Mouse (Mus musculus) kidney, embryonic 15.5 days (tissue): ENCODE data around the gene Rad51. TPM values are rescaled to one million over a fixed set of nuclear protein-coding genes. Genes with fewer than 3 reads are reported as not detected.

Experiments
- ATAC-seq: fragments of 200-750 bp; cut with Nextera tagmentation; replicated peaks from 2 replicates; pipeline ENCODE4 v1.8.0; 2017; ENCODE audit warnings: moderate TSS enrichment; ENCODE audit not compliant: low FRiP score
- H3K27ac ChIP-seq: fragments of 300-500 bp; sonication (generic); 2 replicates; pipeline ENCODE4 v1.5.1; 2015; ENCODE audit warnings: mild to moderate bottlenecking, inconsistent platforms
- H3K27me3 ChIP-seq: fragments of 300-500 bp; sonication (generic); 2 replicates; pipeline ENCODE4 v1.6.1; 2015; ENCODE audit warnings: inconsistent platforms
- H3K36me3 ChIP-seq: fragments of 300-500 bp; sonication (generic); 2 replicates; pipeline ENCODE4 v1.6.1; 2015; ENCODE audit warnings: inconsistent platforms
- H3K4me1 ChIP-seq: fragments of 300-500 bp; sonication (generic); 2 replicates; pipeline ENCODE4 v1.6.1; 2015; ENCODE audit warnings: inconsistent platforms
- H3K4me2 ChIP-seq: fragments of 300-500 bp; sonication (generic); 2 replicates; pipeline ENCODE4 v1.6.1; 2015; ENCODE audit warnings: moderate library complexity, mild to moderate bottlenecking, inconsistent platforms
- H3K4me3 ChIP-seq: fragments of 300-500 bp; sonication (generic); replicated peaks from 2 replicates; pipeline ENCODE4 v1.5.1; 2015; ENCODE audit warnings: mild to moderate bottlenecking, inconsistent platforms
- H3K9ac ChIP-seq: fragments of 300-500 bp; sonication (generic); 2 replicates; pipeline ENCODE4 v1.6.1; 2015; ENCODE audit warnings: mild to moderate bottlenecking, inconsistent platforms
- H3K9me3 ChIP-seq: fragments of 300-500 bp; sonication (generic); replicated peaks from 2 replicates; pipeline ENCODE4 v1.6.1; 2016; ENCODE audit warnings: inconsistent platforms
- WGBS: fragments of 180-500 bp; shearing (Covaris S2); methylation state at CpG from one replicate; pipeline ENCODE4 v1.1.7; 2015; ENCODE audit warnings: mixed read lengths; 5-methylcytosine and 5-hydroxymethylcytosine counted together
- polyA plus RNA-seq: library from polyadenylated mRNA; unstranded; fragments of >200 nt; fragmentation: Nextera tagmentation; extraction: Ambion mirVana; gene quantifications from 2 replicates; pipeline ENCODE4 v1.2.1, GENCODE M21; 2015

The Rad51 gene
- polyA plus RNA-seq, 1 experiment from 2014 or later = 49.7 TPM

GRCm38 (mm10) chr2:119147775-119148174 is 35.2 kb downstream of the Rad51 start:
- Histone ChIP-seq H3K4me3 (no peak overlapping the region), H3K27ac (peak overlapping the region; percentile 43), H3K4me2 (0 out of 2 replicates have a peak overlapping the region, but pooled peaks have one; percentile 17), H3K9ac (no peak overlapping the region), H3K27me3 (no peaks in the 10 kb centered on the region), H3K4me1 (peaks cover 5% of the 10 kb centered on the region; the same call in 1 of the 2 replicates), H3K36me3 (peaks cover 97% of the 10 kb centered on the region), H3K9me3 (no peaks in the 10 kb centered on the region)
- 75% methylated on average over 8 of the region's 8 CpGs for WGBS
- ATAC-seq = no peak

- H3K4me1 ChIP-seq = peaks cover 14% of the 10 kb centered on the region
- H3K4me2 ChIP-seq = no peak overlapping the region
- 86% methylated on average over 6 of the region's 6 CpGs for WGBS
- no peak overlapping the region for H3K9ac ChIP-seq
- no peak overlapping the region for H3K4me3 ChIP-seq
- ATAC-seq = no peak
- H3K36me3 ChIP-seq = peaks cover 71% of the 10 kb centered on the region
- H3K27ac ChIP-seq = no peak overlapping the region
- no peaks in the 10 kb centered on the region for H3K27me3 ChIP-seq
- H3K9me3 ChIP-seq = no peaks in the 10 kb centered on the region
These were observed 39.7 kb downstream of the Rad51 start for GRCm38 (mm10) chr2:119152255-119152654.

- no peak overlapping the region for H3K4me2 ChIP-seq
- no peaks in the 10 kb centered on the region for H3K27me3 ChIP-seq
- H3K36me3 ChIP-seq = peaks cover 47% of the 10 kb centered on the region
- no peak overlapping the region for H3K9ac ChIP-seq
- no peaks in the 10 kb centered on the region for H3K9me3 ChIP-seq
- ATAC-seq = no peak
- H3K4me3 ChIP-seq = no peak overlapping the region
- WGBS = 90% methylated on average over 2 of the region's 2 CpGs
- peaks cover 18% of the 10 kb centered on the region for H3K4me1 ChIP-seq
- no peak overlapping the region for H3K27ac ChIP-seq
These were observed 42.1 kb downstream of the Rad51 start for GRCm38 (mm10) chr2:119154683-119155082.

- H3K4me3 ChIP-seq = peak overlapping the region; percentile 94
- H3K4me1 ChIP-seq = peaks cover 18% of the 10 kb centered on the region
- 73% methylated on average over 9 of the region's 9 CpGs for WGBS
- H3K9ac ChIP-seq = no peak overlapping the region
- H3K4me2 ChIP-seq = peak overlapping the region; percentile 88
- peaks cover 40% of the 10 kb centered on the region for H3K36me3 ChIP-seq
- no peak; the same call in 1 of the 2 replicates for ATAC-seq
- H3K9me3 ChIP-seq = no peaks in the 10 kb centered on the region
- H3K27ac ChIP-seq = no peak overlapping the region
- no peaks in the 10 kb centered on the region for H3K27me3 ChIP-seq
These were observed 42.8 kb downstream of the Rad51 start for GRCm38 (mm10) chr2:119155388-119155787.

GRCm38 (mm10) chr2:119156081-119156680 is 43.6 kb downstream of the Rad51 start:
- H3K36me3 ChIP-seq = peaks cover 32% of the 10 kb centered on the region
- peaks cover 18% of the 10 kb centered on the region for H3K4me1 ChIP-seq
- 4% methylated on average over 34 of the region's 34 CpGs for WGBS
- peak overlapping the region; percentile 75 for H3K27ac ChIP-seq
- H3K9me3 ChIP-seq = no peaks in the 10 kb centered on the region
- H3K9ac ChIP-seq = peak overlapping the region; percentile 86
- no peaks in the 10 kb centered on the region for H3K27me3 ChIP-seq
- peak overlapping the region; percentile 94 for H3K4me3 ChIP-seq
- H3K4me2 ChIP-seq = peak overlapping the region; percentile 88
- no peak; the same call in none of the 2 replicates for ATAC-seq

- Histone ChIP-seq H3K9me3 (no peaks in the 10 kb centered on the region), H3K4me2 (peak within 1 kb of the TSS; percentile 88), H3K4me1 (peaks cover 18% of the 10 kb centered on the region), H3K27me3 (0 out of 2 replicates have a peak, but pooled peaks cover 3% of the 10 kb centered on the region), H3K4me3 (peak within 1 kb of the TSS; percentile 94), H3K36me3 (peaks cover 25% of the 10 kb centered on the region), H3K27ac (peak within 1 kb of the TSS; percentile 75), H3K9ac (peak within 1 kb of the TSS; percentile 86)
- ATAC-seq = peak; percentile 88
- WGBS = 1% methylated on average over 57 of the region's 57 CpGs
These were observed 44.3 kb downstream of the Rad51 start, which contains the start of gene Rmdn3 for GRCm38 (mm10) chr2:119156681-119157572. Gene Rmdn3 (minus strand): TSS chr2:119157034.

- Histone ChIP-seq H3K9me3 (no peaks in the 10 kb centered on the region), H3K4me2 (peak overlapping the region; percentile 88; the same call in 1 of the 2 replicates), H3K27me3 (0 out of 2 replicates have a peak, but pooled peaks cover 4% of the 10 kb centered on the region), H3K9ac (no peak overlapping the region), H3K27ac (no peak overlapping the region), H3K36me3 (peaks cover 16% of the 10 kb centered on the region), H3K4me3 (no peak overlapping the region), H3K4me1 (peaks cover 18% of the 10 kb centered on the region)
- ATAC-seq = no peak
These were observed 45.2 kb downstream of the Rad51 start for GRCm38 (mm10) chr2:119157836-119158235.

- no peak for ATAC-seq
- H3K27ac ChIP-seq = peak overlapping the region; percentile 59
These were observed 48.7 kb downstream of the Rad51 start for GRCm38 (mm10) chr2:119161247-119161646.

GRCm38 (mm10) chr2:119163135-119163534 is 50.5 kb downstream of the Rad51 start:
- ATAC-seq = no peak
- WGBS = 58% methylated on average over 3 of the region's 3 CpGs

More at GRCm38 (mm10) chr2:119161247-119161646, 48.7 kb downstream of the Rad51 start:
- no peaks in the 10 kb centered on the region for H3K36me3 ChIP-seq
- 39% methylated on average over 2 of the region's 2 CpGs for WGBS
- no peak overlapping the region for H3K4me2 ChIP-seq
- H3K9me3 ChIP-seq = no peaks in the 10 kb centered on the region
- no peak overlapping the region for H3K9ac ChIP-seq
- H3K4me3 ChIP-seq = no peak overlapping the region
- H3K4me1 ChIP-seq = peaks cover 5% of the 10 kb centered on the region
- H3K27me3 ChIP-seq = peaks cover 13% of the 10 kb centered on the region

GRCm38 (mm10) chr2:119163999-119164398 is 51.4 kb downstream of the Rad51 start:
- no peak overlapping the region for H3K4me2 ChIP-seq
- peaks cover 31% of the 10 kb centered on the region for H3K27me3 ChIP-seq
- no peak for ATAC-seq
- peaks cover 17% of the 10 kb centered on the region for H3K4me1 ChIP-seq
- 89% methylated on average over 4 of the region's 4 CpGs for WGBS
- no peaks in the 10 kb centered on the region for H3K36me3 ChIP-seq
- H3K9me3 ChIP-seq = no peaks in the 10 kb centered on the region
- H3K9ac ChIP-seq = no peak overlapping the region
- no peak overlapping the region for H3K27ac ChIP-seq
- no peak overlapping the region for H3K4me3 ChIP-seq

More at GRCm38 (mm10) chr2:119163135-119163534, 50.5 kb downstream of the Rad51 start:
- H3K9ac ChIP-seq = no peak overlapping the region
- peaks cover 29% of the 10 kb centered on the region for H3K27me3 ChIP-seq
- no peaks in the 10 kb centered on the region for H3K9me3 ChIP-seq
- H3K4me3 ChIP-seq = no peak overlapping the region
- peaks cover 16% of the 10 kb centered on the region for H3K4me1 ChIP-seq
- H3K36me3 ChIP-seq = no peaks in the 10 kb centered on the region
- no peak overlapping the region for H3K27ac ChIP-seq
- H3K4me2 ChIP-seq = no peak overlapping the region

- Histone ChIP-seq H3K27ac (no peak overlapping the region), H3K9ac (no peak overlapping the region), H3K4me3 (no peak overlapping the region), H3K27me3 (peaks cover 31% of the 10 kb centered on the region), H3K9me3 (no peaks in the 10 kb centered on the region), H3K4me1 (peaks cover 17% of the 10 kb centered on the region), H3K4me2 (no peak overlapping the region), H3K36me3 (no peaks in the 10 kb centered on the region)
- ATAC-seq = no peak
These were observed 52.8 kb downstream of the Rad51 start for GRCm38 (mm10) chr2:119165401-119165800.
